23 mouse cellular contexts compared by ENCODE assay signal in genomic region chr1:177478578-177478977, GRCm38 (mm10). TPM values are rescaled to one million over a fixed set of nuclear protein-coding genes. Genes with fewer than 3 reads are reported as not detected.
A peak's percentile ranks its signal among the peaks of the same experiment; 100 is the strongest.
DNase-seq lines count a peak whose midpoint lies in the region; ATAC-seq and TF ChIP-seq lines count a peak whose summit lies in the region.
"Had no signal": no experiment of that assay in that cellular context is flagged by ENCODE, and none has a peak within 500 bp of the region (broad histone marks: within the 10 kb centered on the region; RNA-seq: fewer than 3 reads in every experiment).

No protein-coding gene starts in this region.

- peak overlapping the region; percentile 65 for H3K27ac ChIP-seq in forebrain, embryonic 13.5 days
- no peak overlapping the region for H3K27ac ChIP-seq in forebrain, embryonic 11.5 days (ENCODE audit: low read depth, low read length)
- H3K27ac ChIP-seq in lung, embryonic 14.5 days (ENCODE audit: low read depth): peak overlapping the region; percentile 76
- H3K27ac ChIP-seq: embryonic facial prominence, embryonic 13.5 days; heart, embryonic 10.5 days; heart, embryonic 15.5 days; hindbrain, embryonic 10.5 days; hindbrain, embryonic 14.5 days; intestine, embryonic 15.5 days had no signal

- TF ChIP-seq CTCF in lung, embryonic 14.5 days (IDR thresholded peaks at IDR 0.05; ENCODE audit: low read depth): no peak

- ATAC-seq in forebrain, embryonic 13.5 days: no peak
- ATAC-seq in forebrain, embryonic 11.5 days (replicated peaks; ENCODE audit: low FRiP score): no peak
- no peak for ATAC-seq in lung, embryonic 14.5 days (ENCODE audit: insufficient read depth)
- peak; percentile 83 for ATAC-seq in common myeloid progenitor, adult 5-6 weeks (replicated peaks; ENCODE audit: low read depth, poor library complexity, severe bottlenecking)
- ATAC-seq in megakaryocyte progenitor cell, adult 5-6 weeks (replicated peaks; ENCODE audit: poor library complexity): peak; percentile 95

- 80% methylated on average over 2 of the region's 2 CpGs for WGBS in forebrain, embryonic 13.5 days
- WGBS in forebrain, embryonic 11.5 days: 88% methylated on average over 2 of the region's 2 CpGs
- 54% methylated on average over 2 of the region's 2 CpGs for WGBS in lung, embryonic 14.5 days

- no peak for DNase-seq in forebrain, embryonic 11.5 days (ENCODE audit: low spot score)
- no peak for DNase-seq in lung, embryonic 14.5 days
- no peak for DNase-seq in lung, adult 18-20 months
- DNase-seq in layer of hippocampus, adult 11-12 months (ENCODE audit: low spot score): no peak
- DNase-seq in ovary, adult 18-20 months (ENCODE audit: low spot score): no peak
- DNase-seq: adrenal gland, adult 8-10 months; adrenal gland, postnatal 36 days; cerebellum, adult 8-10 months; cerebellum, postnatal 14 days; gastrocnemius, postnatal 25 days; heart, adult 18-20 months; heart, postnatal 14 days; kidney, adult 18-20 months had no signal

- H3K9me3 ChIP-seq in forebrain, embryonic 13.5 days (replicated peaks): no peaks in the 10 kb centered on the region
- no peaks in the 10 kb centered on the region for H3K9me3 ChIP-seq in forebrain, embryonic 11.5 days (ENCODE audit: control insufficient read depth, low read length)
- H3K9me3 ChIP-seq in lung, embryonic 14.5 days (ENCODE audit: low read depth, low read length): no peaks in the 10 kb centered on the region
- H3K9me3 ChIP-seq: embryonic facial prominence, embryonic 13.5 days; heart, embryonic 10.5 days; heart, embryonic 15.5 days; hindbrain, embryonic 10.5 days; intestine, embryonic 15.5 days had no signal

- H3K27me3 ChIP-seq in forebrain, embryonic 13.5 days: no peaks in the 10 kb centered on the region
- no peaks in the 10 kb centered on the region for H3K27me3 ChIP-seq in forebrain, embryonic 11.5 days (ENCODE audit: control insufficient read depth, insufficient read depth, low read length)
- no peaks in the 10 kb centered on the region for H3K27me3 ChIP-seq in lung, embryonic 14.5 days (ENCODE audit: insufficient read depth, low read length)
- H3K27me3 ChIP-seq: CH12.LX; embryonic facial prominence, embryonic 13.5 days; heart, embryonic 15.5 days; intestine, embryonic 15.5 days had no signal

- H3K9ac ChIP-seq in forebrain, embryonic 13.5 days: no peak overlapping the region
- H3K9ac ChIP-seq in forebrain, embryonic 11.5 days (ENCODE audit: low read length): no peak overlapping the region
- no peak overlapping the region for H3K9ac ChIP-seq in lung, embryonic 14.5 days
- H3K9ac ChIP-seq: embryonic facial prominence, embryonic 13.5 days; heart, embryonic 15.5 days; hindbrain, embryonic 14.5 days; intestine, embryonic 15.5 days had no signal

- no peak overlapping the region for H3K4me2 ChIP-seq in forebrain, embryonic 13.5 days
- no peak overlapping the region for H3K4me2 ChIP-seq in forebrain, embryonic 11.5 days (ENCODE audit: low read depth, low read length, severe bottlenecking)
- H3K4me2 ChIP-seq in lung, embryonic 14.5 days: no peak overlapping the region
- H3K4me2 ChIP-seq: embryonic facial prominence, embryonic 13.5 days; hindbrain, embryonic 14.5 days; intestine, embryonic 15.5 days had no signal

- no peaks in the 10 kb centered on the region for H3K36me3 ChIP-seq in forebrain, embryonic 13.5 days (ENCODE audit: poor library complexity, severe bottlenecking)
- no peaks in the 10 kb centered on the region for H3K36me3 ChIP-seq in forebrain, embryonic 11.5 days (ENCODE audit: control insufficient read depth, insufficient read depth, low read length)
- no peaks in the 10 kb centered on the region for H3K36me3 ChIP-seq in lung, embryonic 14.5 days (ENCODE audit: insufficient read depth)
- H3K36me3 ChIP-seq: embryonic facial prominence, embryonic 13.5 days; heart, embryonic 10.5 days; heart, embryonic 15.5 days; hindbrain, embryonic 10.5 days; intestine, embryonic 15.5 days had no signal

- H3K4me1 ChIP-seq in forebrain, embryonic 13.5 days: peaks cover 14% of the 10 kb centered on the region
- no peaks in the 10 kb centered on the region for H3K4me1 ChIP-seq in forebrain, embryonic 11.5 days (replicated peaks; ENCODE audit: control insufficient read depth, insufficient read depth, low read length)
- no peaks in the 10 kb centered on the region for H3K4me1 ChIP-seq in lung, embryonic 14.5 days (ENCODE audit: insufficient read depth)
- H3K4me1 ChIP-seq: embryonic facial prominence, embryonic 13.5 days; heart, embryonic 10.5 days; hindbrain, embryonic 10.5 days had no signal

- H3K4me3 ChIP-seq in forebrain, embryonic 13.5 days: no peak overlapping the region
- H3K4me3 ChIP-seq in forebrain, embryonic 11.5 days (ENCODE audit: low read depth, low read length): no peak overlapping the region
- H3K4me3 ChIP-seq in lung, embryonic 14.5 days (ENCODE audit: low read depth, low read length): no peak overlapping the region
- H3K4me3 ChIP-seq: embryonic facial prominence, embryonic 13.5 days; heart, embryonic 10.5 days; heart, embryonic 15.5 days; hindbrain, embryonic 10.5 days; intestine, embryonic 15.5 days had no signal

RNA-seq across cellular contexts. Expression of gene Zbtb18, which starts 36.4 kb away (rescaled TPM):
- polyA plus RNA-seq in forebrain, embryonic 13.5 days (2015; fragmentation: Nextera tagmentation; extraction: Ambion mirVana): 59.8 and 88.1 TPM in 2 replicates
- 5.1 and 6.6 TPM in 2 replicates for polyA plus RNA-seq in forebrain, embryonic 11.5 days (2014; fragmentation: Nextera tagmentation; extraction: Ambion mirVana)
- polyA plus RNA-seq in lung, embryonic 14.5 days (2014; fragmentation: Nextera tagmentation; extraction: Ambion mirVana): 2.1 and 3.0 TPM in 2 replicates
- total RNA-seq in common myeloid progenitor, adult 5-6 weeks (2017): 44.6 and 55.6 TPM in 2 replicates
- 52.6 and 55.8 TPM in 2 replicates for total RNA-seq in megakaryocyte progenitor cell, adult 5-6 weeks (2015)
- 56.3 and 59.1 TPM in 2 replicates for total RNA-seq in megakaryocyte progenitor cell, adult 5-6 weeks (2017)

Comparison
In these comparisons a context has a peak if more than half of its experiments do, and no peak if none do; other contexts are left out.
1. ATAC-seq: peak in common myeloid progenitor, adult 5-6 weeks (single experiment) and megakaryocyte progenitor cell, adult 5-6 weeks (single experiment); none in forebrain, embryonic 13.5 days (single experiment), forebrain, embryonic 11.5 days (single experiment) and lung, embryonic 14.5 days (single experiment).